Mouse (Mus musculus) B cell, adult (primary cell): ENCODE data around the gene Eef1akmt4. TPM values are rescaled to one million over a fixed set of nuclear protein-coding genes. Genes with fewer than 3 reads are reported as not detected.

ENCODE experiments used
- total RNA-seq: library from RNA; stranded (reverse); gene quantifications from 4 replicates; pipeline ENCODE4 v1.2.4, GENCODE M21; 2023; ENCODE audit not compliant: inconsistent age

Eef1akmt4 gene
- total RNA-seq = 3.2 to 6.3 TPM (median 5.3 TPM) in 4 replicates

GRCm38 (mm10) chr16:20611357-20612227 lies at the start of gene Eef1akmt4, which contains the start of the genes Gm49333 and Alg3:
Eef1akmt4 (plus strand) TSS chr16:20611593.
Gm49333 (plus strand) TSS chr16:20611610.
Alg3 (minus strand) TSS chr16:20611735.

GRCm38 (mm10) chr16:20589366-20589938 lies 21.9 kb upstream of the Eef1akmt4 start, which contains the start of gene Vwa5b2:
Vwa5b2 (plus strand) TSS chr16:20589471.

GRCm38 (mm10) chr16:20621191-20621990 lies 10.0 kb downstream of the Eef1akmt4 start, which contains the start of gene Camk2n2:
Camk2n2 (minus strand) TSS chr16:20621287.

GRCm38 (mm10) chr16:20629731-20630634 lies 18.6 kb downstream of the Eef1akmt4 start, which contains the start of gene Ece2:
Ece2 (plus strand) TSS chr16:20629828.

GRCm38 (mm10) chr16:20651076-20651946 lies 39.9 kb downstream of the Eef1akmt4 start, which contains the start of gene Psmd2:
Psmd2 (plus strand) TSS chr16:20651652.

GRCm38 (mm10) chr16:20668013-20668412 lies 56.6 kb downstream of the Eef1akmt4 start, which contains the start of gene Eif4g1:
Eif4g1 (plus strand) TSS chr16:20668313.

Other genes with a start within 250 kb of the Eef1akmt4 start
- gene Abcc5, start 185.2 kb upstream of the Eef1akmt4 start, total RNA-seq = 23.2 to 31.8 TPM (median 28.8 TPM) in 4 replicates
- 43.3 to 54.2 TPM (median 47.7 TPM) in 4 replicates for gene Eif2b5, start 112.8 kb upstream of the Eef1akmt4 start, total RNA-seq
- gene Dvl3, start 94.6 kb upstream of the Eef1akmt4 start, total RNA-seq = 36.5 to 43.6 TPM (median 40.5 TPM) in 4 replicates
- gene Ap2m1, start 76.1 kb upstream of the Eef1akmt4 start, total RNA-seq = 161 to 198 TPM (median 189 TPM) in 4 replicates
- 87.9 to 111 TPM (median 94.7 TPM) in 4 replicates for gene Abcf3, start 63.0 kb upstream of the Eef1akmt4 start, total RNA-seq
- 0.16 to 0.22 TPM in 2 of 4 replicates, not detected in the others for gene Vwa5b2, start 22.1 kb upstream of the Eef1akmt4 start, total RNA-seq
- not detected in 4 replicates for gene Gm49333, start within 50 bp of the Eef1akmt4 start, total RNA-seq
- gene Alg3, start 142 bp downstream of the Eef1akmt4 start, total RNA-seq = 9.2 to 16.0 TPM (median 12.0 TPM) in 4 replicates
- gene Camk2n2, start 9.7 kb downstream of the Eef1akmt4 start, total RNA-seq = 0.81 to 0.93 TPM in 2 of 4 replicates, not detected in the others
- gene Ece2, start 18.2 kb downstream of the Eef1akmt4 start, total RNA-seq = 0.29 TPM in 1 of 4 replicates, not detected in the others
- 115 to 128 TPM (median 126 TPM) in 4 replicates for gene Psmd2, start 40.1 kb downstream of the Eef1akmt4 start, total RNA-seq
- gene Eif4g1, start 56.7 kb downstream of the Eef1akmt4 start, total RNA-seq = 314 to 343 TPM (median 331 TPM) in 4 replicates
- gene Fam131a, start 81.6 kb downstream of the Eef1akmt4 start, total RNA-seq = 0.22 to 0.66 TPM (median 0.33 TPM) in 4 replicates
- gene Polr2h, start 106.1 kb downstream of the Eef1akmt4 start, total RNA-seq = 15.6 to 18.0 TPM (median 17.4 TPM) in 4 replicates
- gene Clcn2, start 106.2 kb downstream of the Eef1akmt4 start, total RNA-seq = 1.7 to 3.0 TPM (median 2.5 TPM) in 4 replicates
- gene Chrd, start 121.5 kb downstream of the Eef1akmt4 start, total RNA-seq = not detected in 4 replicates
- not detected in 4 replicates for gene Thpo, start 122.9 kb downstream of the Eef1akmt4 start, total RNA-seq